Mouse (Mus musculus): ENCODE measurements around the gene Pde3a. TPM values are rescaled to one million over a fixed set of nuclear protein-coding genes. Genes with fewer than 3 reads are reported as not detected.
"Not testable (repeated sequence)": the region's sequence is repeated elsewhere in the genome, so short reads cannot be mapped to it uniquely, and the experiment has no call there.

Pde3a gene
- polyA plus RNA-seq, 1 experiment from 2014 or later = 2.3 TPM

- Histone ChIP-seq H3K9me3 (replicated peaks; ENCODE audit: control insufficient read depth, low read length, poor library complexity, severe bottlenecking) (no peaks in the 10 kb centered on the region), H3K27me3 (ENCODE audit: control insufficient read depth, insufficient read depth, low read depth, low read length) (no peaks in the 10 kb centered on the region), H3K4me3 (ENCODE audit: low read depth, low read length) (no peak overlapping the region), H3K4me2 (ENCODE audit: low read length) (no peak overlapping the region), H3K9ac (ENCODE audit: low read depth, low read length) (no peak overlapping the region), H3K27ac (ENCODE audit: low read length) (no peak overlapping the region), H3K36me3 (ENCODE audit: control insufficient read depth, insufficient read depth, low read length) (no peaks in the 10 kb centered on the region), H3K4me1 (ENCODE audit: control insufficient read depth, insufficient read depth, low read length) (no peaks in the 10 kb centered on the region)
- ATAC-seq = no peak
- WGBS = 82% methylated on average over 2 of the region's 2 CpGs
Observed at GRCm38 (mm10) chr6:141308451-141308850, 59.4 kb downstream of the Pde3a start.

- no peaks in the 10 kb centered on the region for H3K4me1 ChIP-seq (ENCODE audit: control insufficient read depth, insufficient read depth, low read length)
- H3K36me3 ChIP-seq (ENCODE audit: control insufficient read depth, insufficient read depth, low read length) = no peaks in the 10 kb centered on the region
- H3K4me2 ChIP-seq (ENCODE audit: low read length) = no peak overlapping the region
- no peaks in the 10 kb centered on the region for H3K27me3 ChIP-seq (ENCODE audit: control insufficient read depth, insufficient read depth, low read depth, low read length)
- no peak overlapping the region for H3K27ac ChIP-seq (ENCODE audit: low read length)
- WGBS = 40% methylated on average over 3 of the region's 3 CpGs
- H3K9ac ChIP-seq (ENCODE audit: low read depth, low read length) = no peak overlapping the region
- no peak overlapping the region for H3K4me3 ChIP-seq (ENCODE audit: low read depth, low read length)
- H3K9me3 ChIP-seq (replicated peaks; ENCODE audit: control insufficient read depth, low read length, poor library complexity, severe bottlenecking) = no peaks in the 10 kb centered on the region
- no peak for ATAC-seq
Observed at GRCm38 (mm10) chr6:141309872-141310271, 60.8 kb downstream of the Pde3a start.

GRCm38 (mm10) chr6:141310351-141310750 is 61.3 kb downstream of the Pde3a start:
- no peak for ATAC-seq
- no peaks in the 10 kb centered on the region for H3K4me1 ChIP-seq (ENCODE audit: control insufficient read depth, insufficient read depth, low read length)
- no peak overlapping the region for H3K4me3 ChIP-seq (ENCODE audit: low read depth, low read length)
- no peak overlapping the region for H3K4me2 ChIP-seq (ENCODE audit: low read length)
- no peak overlapping the region for H3K27ac ChIP-seq (ENCODE audit: low read length)
- H3K36me3 ChIP-seq (ENCODE audit: control insufficient read depth, insufficient read depth, low read length) = no peaks in the 10 kb centered on the region
- H3K27me3 ChIP-seq (ENCODE audit: control insufficient read depth, insufficient read depth, low read depth, low read length) = no peaks in the 10 kb centered on the region
- 61% methylated on average over 6 of the region's 6 CpGs for WGBS
- no peak overlapping the region for H3K9ac ChIP-seq (ENCODE audit: low read depth, low read length)
- H3K9me3 ChIP-seq (replicated peaks; ENCODE audit: control insufficient read depth, low read length, poor library complexity, severe bottlenecking) = no peaks in the 10 kb centered on the region

GRCm38 (mm10) chr6:141311615-141312014 is 62.5 kb downstream of the Pde3a start:
- Histone ChIP-seq H3K27me3 (ENCODE audit: control insufficient read depth, insufficient read depth, low read depth, low read length) (no peaks in the 10 kb centered on the region), H3K4me1 (ENCODE audit: control insufficient read depth, insufficient read depth, low read length) (no peaks in the 10 kb centered on the region), H3K9me3 (replicated peaks; ENCODE audit: control insufficient read depth, low read length, poor library complexity, severe bottlenecking) (no peaks in the 10 kb centered on the region), H3K9ac (ENCODE audit: low read depth, low read length) (no peak overlapping the region), H3K27ac (ENCODE audit: low read length) (no peak overlapping the region), H3K4me2 (ENCODE audit: low read length) (no peak overlapping the region), H3K36me3 (ENCODE audit: control insufficient read depth, insufficient read depth, low read length) (no peaks in the 10 kb centered on the region), H3K4me3 (ENCODE audit: low read depth, low read length) (no peak overlapping the region)
- WGBS = 94% methylated on average over 6 of the region's 6 CpGs
- ATAC-seq = no peak

- H3K4me2 ChIP-seq (ENCODE audit: low read length) = no peak overlapping the region
Observed at GRCm38 (mm10) chr6:141313112-141313511, 64.0 kb downstream of the Pde3a start.

GRCm38 (mm10) chr6:141318440-141318839 is 69.4 kb downstream of the Pde3a start:
- Histone ChIP-seq H3K27ac (ENCODE audit: low read length) (no peak overlapping the region), H3K4me3 (ENCODE audit: low read depth, low read length) (no peak overlapping the region), H3K4me1 (ENCODE audit: control insufficient read depth, insufficient read depth, low read length) (no peaks in the 10 kb centered on the region), H3K4me2 (ENCODE audit: low read length) (no peak overlapping the region), H3K9ac (ENCODE audit: low read depth, low read length) (no peak overlapping the region), H3K36me3 (ENCODE audit: control insufficient read depth, insufficient read depth, low read length) (no peaks in the 10 kb centered on the region), H3K27me3 (ENCODE audit: control insufficient read depth, insufficient read depth, low read depth, low read length) (no peaks in the 10 kb centered on the region), H3K9me3 (replicated peaks; ENCODE audit: control insufficient read depth, low read length, poor library complexity, severe bottlenecking) (no peaks in the 10 kb centered on the region)
- 77% methylated on average over 3 of the region's 3 CpGs for WGBS
- ATAC-seq = no peak

More at GRCm38 (mm10) chr6:141313112-141313511, 64.0 kb downstream of the Pde3a start:
- WGBS = 91% methylated on average over 4 of the region's 4 CpGs
- no peak overlapping the region for H3K4me3 ChIP-seq (ENCODE audit: low read depth, low read length)
- H3K9ac ChIP-seq (ENCODE audit: low read depth, low read length) = no peak overlapping the region
- H3K27ac ChIP-seq (ENCODE audit: low read length) = no peak overlapping the region
- ATAC-seq = no peak
- H3K9me3 ChIP-seq (replicated peaks; ENCODE audit: control insufficient read depth, low read length, poor library complexity, severe bottlenecking) = no peaks in the 10 kb centered on the region
- H3K36me3 ChIP-seq (ENCODE audit: control insufficient read depth, insufficient read depth, low read length) = no peaks in the 10 kb centered on the region
- no peaks in the 10 kb centered on the region for H3K4me1 ChIP-seq (ENCODE audit: control insufficient read depth, insufficient read depth, low read length)
- no peaks in the 10 kb centered on the region for H3K27me3 ChIP-seq (ENCODE audit: control insufficient read depth, insufficient read depth, low read depth, low read length)

GRCm38 (mm10) chr6:141321253-141321652 is 72.2 kb downstream of the Pde3a start:
- Histone ChIP-seq H3K27ac (ENCODE audit: low read length) (no peak overlapping the region), H3K36me3 (ENCODE audit: control insufficient read depth, insufficient read depth, low read length) (no peaks in the 10 kb centered on the region), H3K4me2 (ENCODE audit: low read length) (no peak overlapping the region), H3K4me1 (ENCODE audit: control insufficient read depth, insufficient read depth, low read length) (no peaks in the 10 kb centered on the region), H3K9me3 (replicated peaks; ENCODE audit: control insufficient read depth, low read length, poor library complexity, severe bottlenecking) (no peaks in the 10 kb centered on the region), H3K4me3 (ENCODE audit: low read depth, low read length) (no peak overlapping the region), H3K9ac (ENCODE audit: low read depth, low read length) (no peak overlapping the region), H3K27me3 (ENCODE audit: control insufficient read depth, insufficient read depth, low read depth, low read length) (no peaks in the 10 kb centered on the region)
- no peak for ATAC-seq
- WGBS = 98% methylated on average over 3 of the region's 3 CpGs

GRCm38 (mm10) chr6:141322961-141323360 is 73.9 kb downstream of the Pde3a start:
- Histone ChIP-seq H3K4me2 (ENCODE audit: low read length) (no peak overlapping the region), H3K4me3 (ENCODE audit: low read depth, low read length) (no peak overlapping the region), H3K9ac (ENCODE audit: low read depth, low read length) (no peak overlapping the region), H3K9me3 (replicated peaks; ENCODE audit: control insufficient read depth, low read length, poor library complexity, severe bottlenecking) (no peaks in the 10 kb centered on the region), H3K27ac (ENCODE audit: low read length) (no peak overlapping the region), H3K36me3 (ENCODE audit: control insufficient read depth, insufficient read depth, low read length) (no peaks in the 10 kb centered on the region), H3K27me3 (ENCODE audit: control insufficient read depth, insufficient read depth, low read depth, low read length) (no peaks in the 10 kb centered on the region), H3K4me1 (ENCODE audit: control insufficient read depth, insufficient read depth, low read length) (no peaks in the 10 kb centered on the region)
- WGBS = 42% methylated on average over 4 of the region's 4 CpGs
- ATAC-seq = no peak

GRCm38 (mm10) chr6:141327134-141327533 is 78.1 kb downstream of the Pde3a start:
- ATAC-seq; H3K4me1 ChIP-seq (ENCODE audit: control insufficient read depth, insufficient read depth, low read length); H3K9me3 ChIP-seq (replicated peaks; ENCODE audit: control insufficient read depth, low read length, poor library complexity, severe bottlenecking); H3K4me3 ChIP-seq (ENCODE audit: low read depth, low read length); H3K9ac ChIP-seq (ENCODE audit: low read depth, low read length); H3K27ac ChIP-seq (ENCODE audit: low read length); H3K27me3 ChIP-seq (ENCODE audit: control insufficient read depth, insufficient read depth, low read depth, low read length); H3K36me3 ChIP-seq (ENCODE audit: control insufficient read depth, insufficient read depth, low read length); H3K4me2 ChIP-seq (ENCODE audit: low read length): not testable (repeated sequence)
- WGBS = 95% methylated on average over 2 of the region's 2 CpGs

GRCm38 (mm10) chr6:141328071-141328470 is 79.0 kb downstream of the Pde3a start:
- Histone ChIP-seq H3K9me3 (replicated peaks; ENCODE audit: control insufficient read depth, low read length, poor library complexity, severe bottlenecking) (no peaks in the 10 kb centered on the region), H3K9ac (ENCODE audit: low read depth, low read length) (no peak overlapping the region), H3K36me3 (ENCODE audit: control insufficient read depth, insufficient read depth, low read length) (no peaks in the 10 kb centered on the region), H3K27me3 (ENCODE audit: control insufficient read depth, insufficient read depth, low read depth, low read length) (no peaks in the 10 kb centered on the region), H3K4me2 (ENCODE audit: low read length) (no peak overlapping the region), H3K4me3 (ENCODE audit: low read depth, low read length) (no peak overlapping the region), H3K27ac (ENCODE audit: low read length) (no peak overlapping the region), H3K4me1 (ENCODE audit: control insufficient read depth, insufficient read depth, low read length) (no peaks in the 10 kb centered on the region)
- 82% methylated on average over 3 of the region's 3 CpGs for WGBS
- no peak for ATAC-seq
